Mouse (Mus musculus): ENCODE measurements at regions not wholly inside any gene's neighbourhood (a gene's known extent, or its start where the extent isn't known, plus 50 kb on each side); places are given as distances from the start of the nearest gene placed in this dataset.

DNA sequence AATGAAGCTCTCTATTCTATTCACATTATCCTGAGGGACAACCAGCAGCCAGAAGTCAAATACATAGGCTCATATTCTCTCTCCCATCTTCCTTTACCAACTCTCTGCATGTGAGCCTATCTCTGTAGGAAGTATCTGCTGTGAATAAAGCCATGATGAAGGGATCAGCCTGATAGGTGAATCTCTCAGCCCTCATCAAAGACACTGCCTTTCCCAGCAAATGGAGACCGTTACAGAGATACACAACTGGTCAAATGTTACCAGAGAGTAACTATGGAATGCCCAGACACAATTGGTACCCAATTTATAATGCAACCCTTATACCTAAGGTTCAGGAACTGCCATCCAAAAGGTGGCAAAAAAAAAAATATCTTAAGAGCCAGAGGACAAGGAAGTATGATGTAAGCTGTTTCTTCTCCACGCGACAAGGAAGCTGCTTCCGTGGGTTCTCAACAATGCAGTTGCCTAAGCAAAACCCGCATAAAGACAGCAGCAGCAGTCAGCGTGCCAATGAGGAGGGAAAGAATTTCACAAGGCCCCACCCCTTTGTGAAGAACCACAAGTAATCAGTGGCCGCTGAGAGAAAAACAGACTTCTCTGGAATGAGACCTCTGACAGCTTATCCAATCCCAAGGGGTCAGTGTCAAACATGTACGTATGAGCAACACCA lies 248.9 kb downstream of the Dhx15 start:
- 74% methylated on average over 8 of the region's 8 CpGs for WGBS

DNA sequence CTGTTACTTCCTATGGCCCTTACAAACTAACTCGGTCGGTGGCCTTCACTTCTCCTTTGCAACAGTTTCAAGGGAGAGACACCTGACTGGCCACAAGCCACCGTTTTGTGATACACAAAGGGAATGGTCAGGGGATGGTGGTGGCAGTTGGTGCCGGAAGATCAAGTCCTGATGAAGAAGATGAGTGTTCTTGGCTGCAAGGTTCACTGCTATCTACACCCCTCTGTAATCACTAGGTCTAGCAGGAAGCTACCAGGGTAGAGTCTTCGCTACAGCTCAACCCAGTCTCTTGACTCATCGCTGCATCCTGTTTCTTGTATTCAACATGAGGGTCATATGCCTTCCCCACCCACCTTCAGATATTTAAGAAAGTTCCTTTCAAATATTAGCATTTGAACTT lies 251.5 kb downstream of the Dhx15 start:
- WGBS: 92% methylated on average over 6 of the region's 6 CpGs
- Histone ChIP-seq H3K9ac (replicated peaks; ENCODE audit: low read depth, low read length) (no peak overlapping the region), H3K9me3 (ENCODE audit: control insufficient read depth, low read length) (no peaks in the 10 kb centered on the region)

More for the DNA sequence above, 248.9 kb downstream of the Dhx15 start:
- Histone ChIP-seq H3K27ac (ENCODE audit: low read depth, low read length) (no peak overlapping the region), H3K9ac (replicated peaks; ENCODE audit: low read depth, low read length) (no peak overlapping the region), H3K27me3 (ENCODE audit: control insufficient read depth, insufficient read depth, low read length) (no peaks in the 10 kb centered on the region), H3K4me2 (ENCODE audit: low read depth, low read length) (no peak overlapping the region), H3K4me1 (ENCODE audit: control insufficient read depth, insufficient read depth, low read length) (no peaks in the 10 kb centered on the region), H3K9me3 (ENCODE audit: control insufficient read depth, low read length) (no peaks in the 10 kb centered on the region), H3K4me3 (ENCODE audit: low read depth, low read length) (no peak overlapping the region), H3K36me3 (ENCODE audit: control insufficient read depth, insufficient read depth, low read length) (no peaks in the 10 kb centered on the region)
- no peak for ATAC-seq (ENCODE audit: low read depth)

DNA sequence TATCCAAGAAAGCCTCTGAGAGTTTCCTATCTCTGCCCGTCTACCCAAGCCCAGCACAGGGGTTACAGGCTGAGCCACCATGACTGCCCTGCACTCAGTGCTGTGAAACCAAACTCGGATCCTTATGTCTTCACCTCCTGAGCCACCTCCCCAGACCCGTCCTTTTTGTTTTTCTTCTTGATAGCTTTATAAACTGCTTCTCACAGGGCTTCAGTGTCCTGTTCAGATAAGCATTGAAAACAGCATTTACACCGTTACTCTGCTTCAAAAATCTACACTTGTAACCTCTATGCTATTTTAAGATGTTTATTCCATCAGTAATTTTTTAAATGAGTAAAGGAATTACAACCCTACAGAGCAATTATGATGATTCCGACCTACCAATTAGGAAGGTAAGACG lies 253.0 kb downstream of the Dhx15 start:
- no peak overlapping the region for H3K9ac ChIP-seq (replicated peaks; ENCODE audit: low read depth, low read length)
- H3K27me3 ChIP-seq (ENCODE audit: control insufficient read depth, insufficient read depth, low read length): no peaks in the 10 kb centered on the region
- ATAC-seq (ENCODE audit: low read depth): no peak
- H3K4me2 ChIP-seq (ENCODE audit: low read depth, low read length): no peak overlapping the region
- H3K4me1 ChIP-seq (ENCODE audit: control insufficient read depth, insufficient read depth, low read length): no peaks in the 10 kb centered on the region; the same call in 1 of the 2 replicates
- no peak overlapping the region for H3K4me3 ChIP-seq (ENCODE audit: low read depth, low read length)
- no peak overlapping the region for H3K27ac ChIP-seq (ENCODE audit: low read depth, low read length)
- no peaks in the 10 kb centered on the region for H3K9me3 ChIP-seq (ENCODE audit: control insufficient read depth, low read length)
- WGBS: 91% methylated on average over 6 of the region's 6 CpGs
- no peaks in the 10 kb centered on the region for H3K36me3 ChIP-seq (ENCODE audit: control insufficient read depth, insufficient read depth, low read length)

More for the DNA sequence above, 251.5 kb downstream of the Dhx15 start:
- H3K27me3 ChIP-seq (ENCODE audit: control insufficient read depth, insufficient read depth, low read length): no peaks in the 10 kb centered on the region
- H3K4me3 ChIP-seq (ENCODE audit: low read depth, low read length): no peak overlapping the region
- ATAC-seq (ENCODE audit: low read depth): no peak
- no peak overlapping the region for H3K27ac ChIP-seq (ENCODE audit: low read depth, low read length)
- H3K36me3 ChIP-seq (ENCODE audit: control insufficient read depth, insufficient read depth, low read length): no peaks in the 10 kb centered on the region
- H3K4me2 ChIP-seq (ENCODE audit: low read depth, low read length): no peak overlapping the region
- no peaks in the 10 kb centered on the region; the same call in 1 of the 2 replicates for H3K4me1 ChIP-seq (ENCODE audit: control insufficient read depth, insufficient read depth, low read length)

DNA sequence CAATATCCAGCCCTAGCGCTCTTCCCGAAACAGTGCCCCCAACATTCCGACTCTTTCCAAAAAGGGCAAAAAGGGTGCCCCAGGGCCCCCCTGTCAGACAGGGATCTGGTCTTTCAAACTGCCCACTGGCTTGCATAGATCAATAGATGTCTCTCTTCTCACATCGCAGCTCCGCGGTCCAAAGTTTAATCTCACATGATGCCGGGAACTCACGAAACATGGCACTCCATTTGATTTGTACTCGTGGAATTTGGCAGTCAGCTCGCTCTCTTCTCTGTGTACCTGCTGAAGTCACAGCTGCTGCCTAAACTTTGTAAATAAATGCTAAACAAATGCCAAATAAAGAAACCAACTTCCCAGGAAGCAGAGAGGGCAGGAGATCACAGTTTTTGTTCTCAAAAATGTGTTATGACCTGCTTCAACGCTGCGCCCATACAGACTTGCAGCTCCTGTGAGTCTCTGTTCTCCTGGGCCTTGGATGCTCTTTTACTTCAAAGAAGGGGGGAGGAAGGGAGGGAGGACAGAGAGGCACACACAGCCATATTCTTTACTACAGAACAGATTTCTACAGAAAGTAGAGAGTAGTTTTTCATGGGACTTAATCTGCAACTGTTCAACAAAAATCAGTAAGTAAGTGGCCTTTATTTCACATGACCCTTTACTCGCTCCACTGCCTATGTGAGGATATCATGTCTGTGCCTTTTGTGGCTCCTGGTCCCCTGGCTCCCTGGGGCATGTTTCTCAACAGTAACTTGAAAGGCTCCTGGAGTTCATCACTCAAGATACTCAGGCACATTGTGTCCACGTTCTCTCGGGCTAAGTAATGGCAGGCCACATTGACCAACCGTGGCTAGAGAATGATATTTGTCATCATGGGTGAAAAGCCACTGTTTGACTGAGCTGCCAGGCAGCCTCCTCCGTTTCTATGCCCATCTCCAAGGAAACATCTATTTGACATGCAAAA lies 254.6 kb downstream of the Dhx15 start:
- no peak for ATAC-seq (ENCODE audit: low read depth)

DNA sequence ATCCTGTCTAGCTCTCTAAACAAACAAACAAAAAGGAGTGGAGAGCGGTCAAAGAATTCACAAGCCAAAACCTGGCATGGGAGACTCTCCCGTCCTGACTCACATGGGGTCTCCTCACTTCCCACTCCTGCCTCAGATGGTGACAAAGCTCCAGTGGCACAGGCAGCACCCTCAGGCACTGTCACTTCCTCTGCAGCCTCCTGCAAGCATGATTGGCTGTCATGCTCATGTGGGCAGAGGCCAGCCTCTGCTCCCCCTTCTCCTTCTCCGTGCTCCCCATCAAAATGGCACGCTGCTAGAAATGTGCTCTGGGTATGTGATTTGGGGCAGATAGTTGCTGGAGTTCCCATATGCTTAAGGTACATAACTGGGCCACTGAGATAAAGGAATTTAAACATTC lies 255.4 kb downstream of the Dhx15 start:
- H3K27me3 ChIP-seq (ENCODE audit: control insufficient read depth, insufficient read depth, low read length): no peaks in the 10 kb centered on the region
- WGBS: 83% methylated on average over 4 of the region's 4 CpGs

More for the DNA sequence above, 254.6 kb downstream of the Dhx15 start:
- Histone ChIP-seq H3K4me3 (ENCODE audit: low read depth, low read length) (no peak overlapping the region), H3K27me3 (ENCODE audit: control insufficient read depth, insufficient read depth, low read length) (no peaks in the 10 kb centered on the region), H3K27ac (ENCODE audit: low read depth, low read length) (no peak overlapping the region), H3K9ac (replicated peaks; ENCODE audit: low read depth, low read length) (no peak overlapping the region), H3K36me3 (ENCODE audit: control insufficient read depth, insufficient read depth, low read length) (no peaks in the 10 kb centered on the region), H3K4me1 (ENCODE audit: control insufficient read depth, insufficient read depth, low read length) (no peaks in the 10 kb centered on the region; the same call in 1 of the 2 replicates), H3K9me3 (ENCODE audit: control insufficient read depth, low read length) (no peaks in the 10 kb centered on the region), H3K4me2 (ENCODE audit: low read depth, low read length) (no peak overlapping the region)
- WGBS: 54% methylated on average over 17 of the region's 17 CpGs

DNA sequence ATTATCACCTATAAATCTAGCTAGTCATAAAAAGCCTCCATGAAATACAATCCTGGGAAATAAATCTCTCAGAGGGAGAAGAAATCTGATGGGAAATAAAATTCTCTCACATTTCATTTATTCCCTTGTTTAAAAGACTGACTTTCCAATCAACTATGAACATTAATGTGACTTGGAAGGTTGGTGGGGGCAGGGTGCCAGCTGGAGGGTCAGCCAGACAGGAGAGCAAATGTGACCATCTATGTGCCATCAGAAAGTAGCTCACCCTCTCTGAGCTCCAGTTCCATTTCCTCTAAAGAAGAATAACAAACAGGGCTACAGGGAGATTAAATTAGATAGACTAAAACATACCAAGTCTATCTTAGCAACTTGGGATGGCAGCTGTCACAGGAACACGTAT lies 257.0 kb downstream of the Dhx15 start:
- Histone ChIP-seq H3K4me2 (ENCODE audit: low read depth, low read length) (no peak overlapping the region), H3K4me1 (ENCODE audit: control insufficient read depth, insufficient read depth, low read length) (no peaks in the 10 kb centered on the region; the same call in 1 of the 2 replicates), H3K27ac (ENCODE audit: low read depth, low read length) (no peak overlapping the region), H3K27me3 (ENCODE audit: control insufficient read depth, insufficient read depth, low read length) (no peaks in the 10 kb centered on the region), H3K9ac (replicated peaks; ENCODE audit: low read depth, low read length) (no peak overlapping the region), H3K9me3 (ENCODE audit: control insufficient read depth, low read length) (no peaks in the 10 kb centered on the region), H3K4me3 (ENCODE audit: low read depth, low read length) (no peak overlapping the region), H3K36me3 (ENCODE audit: control insufficient read depth, insufficient read depth, low read length) (no peaks in the 10 kb centered on the region)
- ATAC-seq (ENCODE audit: low read depth): no peak
- 89% methylated on average over 1 of the region's 1 CpGs for WGBS

More for the DNA sequence above, 255.4 kb downstream of the Dhx15 start:
- no peaks in the 10 kb centered on the region; the same call in 1 of the 2 replicates for H3K4me1 ChIP-seq (ENCODE audit: control insufficient read depth, insufficient read depth, low read length)
- H3K27ac ChIP-seq (ENCODE audit: low read depth, low read length): no peak overlapping the region
- no peak overlapping the region for H3K9ac ChIP-seq (replicated peaks; ENCODE audit: low read depth, low read length)
- H3K36me3 ChIP-seq (ENCODE audit: control insufficient read depth, insufficient read depth, low read length): no peaks in the 10 kb centered on the region
- no peaks in the 10 kb centered on the region for H3K9me3 ChIP-seq (ENCODE audit: control insufficient read depth, low read length)
- no peak overlapping the region for H3K4me2 ChIP-seq (ENCODE audit: low read depth, low read length)
- no peak overlapping the region for H3K4me3 ChIP-seq (ENCODE audit: low read depth, low read length)
- no peak for ATAC-seq (ENCODE audit: low read depth)

DNA sequence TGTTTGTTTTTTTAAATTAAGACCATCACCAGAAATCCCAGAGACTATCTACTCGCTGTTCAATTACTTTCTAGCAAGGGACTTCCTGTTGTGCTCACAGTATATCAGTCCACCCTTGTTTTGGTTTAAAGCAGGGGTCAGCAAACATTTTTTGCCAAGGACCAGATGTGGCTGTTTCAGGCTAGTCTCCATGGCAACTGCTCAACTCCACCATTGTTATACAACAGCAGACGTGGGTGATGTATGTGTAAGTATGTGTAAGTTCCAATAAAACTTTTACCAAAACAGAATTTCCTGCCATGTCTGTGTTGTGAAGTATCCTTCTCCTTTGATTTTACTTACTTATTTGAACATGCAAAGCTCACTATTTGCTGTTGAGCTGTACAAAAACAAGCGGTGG lies 259.9 kb downstream of the Dhx15 start:
- Histone ChIP-seq H3K4me2 (ENCODE audit: low read depth, low read length) (no peak overlapping the region), H3K27me3 (ENCODE audit: control insufficient read depth, insufficient read depth, low read length) (no peaks in the 10 kb centered on the region), H3K9me3 (ENCODE audit: control insufficient read depth, low read length) (no peaks in the 10 kb centered on the region), H3K27ac (ENCODE audit: low read depth, low read length) (no peak overlapping the region), H3K36me3 (ENCODE audit: control insufficient read depth, insufficient read depth, low read length) (no peaks in the 10 kb centered on the region), H3K9ac (replicated peaks; ENCODE audit: low read depth, low read length) (no peak overlapping the region), H3K4me3 (ENCODE audit: low read depth, low read length) (no peak overlapping the region), H3K4me1 (ENCODE audit: control insufficient read depth, insufficient read depth, low read length) (no peaks in the 10 kb centered on the region; the same call in 1 of the 2 replicates)
- WGBS: 70% methylated on average over 3 of the region's 3 CpGs
- no peak for ATAC-seq (ENCODE audit: low read depth)

DNA sequence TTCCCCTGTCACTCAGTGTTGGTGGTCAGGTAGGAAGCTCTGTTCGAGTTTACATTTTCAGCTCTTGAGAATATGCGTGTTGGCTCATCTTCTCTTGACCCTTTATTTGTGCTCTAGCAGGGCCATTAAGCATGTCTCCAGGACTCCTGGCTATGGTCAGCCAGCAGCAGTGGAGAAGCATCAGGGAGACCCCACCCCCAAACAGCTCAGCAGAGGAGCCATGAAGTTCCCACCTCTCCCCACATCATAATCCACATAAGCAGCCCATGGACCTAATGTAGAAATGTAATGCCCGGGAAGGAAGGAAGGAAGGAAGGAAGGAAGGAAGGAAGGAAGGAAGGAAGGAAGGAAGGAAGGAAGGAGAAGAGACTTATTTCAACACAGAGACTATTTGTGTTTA lies 261.5 kb downstream of the Dhx15 start:
- H3K4me2 ChIP-seq (ENCODE audit: low read depth, low read length): no peak overlapping the region
- no peaks in the 10 kb centered on the region for H3K27me3 ChIP-seq (ENCODE audit: control insufficient read depth, insufficient read depth, low read length)
- H3K9me3 ChIP-seq (ENCODE audit: control insufficient read depth, low read length): no peaks in the 10 kb centered on the region
- no peaks in the 10 kb centered on the region for H3K36me3 ChIP-seq (ENCODE audit: control insufficient read depth, insufficient read depth, low read length)
- no peaks in the 10 kb centered on the region for H3K4me1 ChIP-seq (ENCODE audit: control insufficient read depth, insufficient read depth, low read length)
- no peak overlapping the region for H3K9ac ChIP-seq (replicated peaks; ENCODE audit: low read depth, low read length)
- 89% methylated on average over 3 of the region's 3 CpGs for WGBS
- no peak overlapping the region for H3K27ac ChIP-seq (ENCODE audit: low read depth, low read length)
- H3K4me3 ChIP-seq (ENCODE audit: low read depth, low read length): no peak overlapping the region
- ATAC-seq (ENCODE audit: low read depth): no peak

DNA sequence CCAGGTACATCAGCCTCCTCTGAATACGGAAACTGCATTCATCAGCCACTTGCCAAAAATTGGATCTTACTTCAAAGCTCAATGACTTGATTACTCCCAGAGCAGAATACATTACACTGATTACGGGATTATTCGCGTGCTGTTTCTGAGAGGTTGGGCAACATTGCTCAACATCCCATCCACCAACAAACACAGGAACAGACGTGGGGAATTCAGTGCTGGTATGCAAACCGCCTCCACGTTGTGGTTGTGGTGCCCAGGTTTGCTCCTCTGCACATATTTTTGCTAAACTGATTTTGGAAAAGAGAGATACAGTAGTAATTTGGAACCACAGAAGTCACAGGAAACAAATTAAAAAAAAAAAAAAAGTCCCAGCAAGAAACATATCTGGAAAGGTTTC lies 266.9 kb downstream of the Dhx15 start:
- Histone ChIP-seq H3K9ac (replicated peaks; ENCODE audit: low read depth, low read length) (no peak overlapping the region), H3K9me3 (ENCODE audit: control insufficient read depth, low read length) (no peaks in the 10 kb centered on the region), H3K27ac (ENCODE audit: low read depth, low read length) (no peak overlapping the region), H3K4me2 (ENCODE audit: low read depth, low read length) (no peak overlapping the region), H3K4me3 (ENCODE audit: low read depth, low read length) (no peak overlapping the region), H3K36me3 (ENCODE audit: control insufficient read depth, insufficient read depth, low read length) (no peaks in the 10 kb centered on the region), H3K27me3 (ENCODE audit: control insufficient read depth, insufficient read depth, low read length) (no peaks in the 10 kb centered on the region), H3K4me1 (ENCODE audit: control insufficient read depth, insufficient read depth, low read length) (no peaks in the 10 kb centered on the region)
- no peak for ATAC-seq (ENCODE audit: low read depth)
- 79% methylated on average over 7 of the region's 7 CpGs for WGBS

Measured in neural tube, embryonic 14.5 days (tissue).